Mouse (Mus musculus): ENCODE measurements around the gene 2210016L21Rik. TPM values are rescaled to one million over a fixed set of nuclear protein-coding genes. Genes with fewer than 3 reads are reported as not detected.
"Not testable (repeated sequence)": the region's sequence is repeated elsewhere in the genome, so short reads cannot be mapped to it uniquely, and the experiment has no call there.

Gene 2210016L21Rik
- polyA plus RNA-seq, 1 experiment from 2014 or later: 63.3 TPM

DNA sequence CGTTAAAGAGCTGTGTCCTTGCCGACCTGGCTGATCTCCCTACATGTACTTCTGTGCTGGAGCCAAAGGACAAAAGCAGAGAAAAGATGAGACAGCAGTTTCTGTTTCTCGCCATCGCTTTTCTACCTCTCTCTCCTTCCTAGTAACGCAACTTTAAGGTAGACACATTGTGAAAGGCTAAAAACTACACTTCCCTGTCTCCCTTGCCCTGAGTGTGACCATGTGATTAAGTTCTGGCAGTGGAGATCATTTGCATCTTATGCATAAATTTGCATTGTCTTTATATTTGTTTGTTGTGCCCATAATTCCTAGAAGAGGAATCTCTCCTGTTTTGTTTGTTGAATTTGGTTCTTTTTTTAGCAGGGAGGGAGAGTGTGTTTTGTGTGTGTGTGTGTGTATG is 26.1 kb upstream of the 2210016L21Rik start:
- Histone ChIP-seq H3K4me2 (replicated peaks; ENCODE audit: low read depth, low read length) (no peak overlapping the region), H3K9me3 (ENCODE audit: low read length) (no peaks in the 10 kb centered on the region), H3K36me3 (ENCODE audit: insufficient read depth, low read length) (no peaks in the 10 kb centered on the region), H3K9ac (replicated peaks; ENCODE audit: low read length) (no peak overlapping the region), H3K27ac (ENCODE audit: low read length) (no peak overlapping the region), H3K4me3 (ENCODE audit: low read length) (no peak overlapping the region), H3K4me1 (ENCODE audit: insufficient read depth, low read length) (no peaks in the 10 kb centered on the region), H3K27me3 (ENCODE audit: insufficient read depth, low read length) (no peaks in the 10 kb centered on the region)
- no peak for ATAC-seq (ENCODE audit: low FRiP score, low TSS enrichment)
- 80% methylated on average over 5 of the region's 5 CpGs for WGBS

DNA sequence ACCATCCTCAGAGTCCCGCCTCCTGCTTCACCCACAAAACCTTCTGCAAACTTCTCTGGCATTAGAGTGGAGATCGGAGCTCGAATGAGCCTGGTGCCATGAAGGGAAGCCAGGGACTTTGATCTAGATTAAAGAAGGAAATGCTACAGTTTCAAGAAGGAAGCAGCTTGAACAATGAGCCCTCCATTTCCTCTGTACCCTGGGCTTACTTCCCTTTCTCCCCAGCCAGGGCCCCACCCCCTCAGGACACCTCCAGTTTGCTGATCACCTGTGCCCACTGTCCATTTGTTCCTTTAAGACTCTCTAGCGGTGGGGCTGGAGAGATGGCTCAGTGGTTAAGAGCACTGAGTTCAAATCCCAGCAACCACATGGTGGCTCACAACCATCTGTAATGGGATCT is 25.2 kb upstream of the 2210016L21Rik start:
- Histone ChIP-seq H3K9ac (replicated peaks; ENCODE audit: low read length) (no peak overlapping the region), H3K4me3 (ENCODE audit: low read length) (no peak overlapping the region), H3K9me3 (ENCODE audit: low read length) (no peaks in the 10 kb centered on the region), H3K36me3 (ENCODE audit: insufficient read depth, low read length) (no peaks in the 10 kb centered on the region), H3K27ac (ENCODE audit: low read length) (no peak overlapping the region), H3K4me1 (ENCODE audit: insufficient read depth, low read length) (0 out of 2 replicates have a peak, but pooled peaks cover 2% of the 10 kb centered on the region), H3K27me3 (ENCODE audit: insufficient read depth, low read length) (no peaks in the 10 kb centered on the region), H3K4me2 (replicated peaks; ENCODE audit: low read depth, low read length) (no peak overlapping the region)
- ATAC-seq (ENCODE audit: low FRiP score, low TSS enrichment): no peak
- 74% methylated on average over 4 of the region's 4 CpGs for WGBS

DNA sequence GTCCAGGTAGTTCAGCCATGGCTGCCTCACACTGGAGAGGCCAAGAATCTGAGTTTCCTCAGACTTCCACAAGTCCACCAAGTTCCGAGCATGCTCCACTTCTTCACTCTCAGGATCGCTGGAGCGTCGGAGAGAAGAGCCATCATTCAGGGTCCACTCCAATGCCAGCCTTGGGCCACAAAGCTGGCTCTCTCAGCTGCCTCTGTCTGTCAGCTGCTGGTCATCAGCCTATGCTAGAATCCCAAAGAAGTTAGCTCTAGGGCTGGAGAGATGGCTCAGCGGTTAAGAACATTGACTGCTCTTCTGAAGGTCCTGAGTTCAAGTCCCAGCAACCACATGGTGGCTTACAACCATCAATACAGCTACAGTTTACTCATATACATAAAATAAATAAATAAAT is 24.6 kb upstream of the 2210016L21Rik start:
- not testable (repeated sequence) for H3K4me2 ChIP-seq (replicated peaks; ENCODE audit: low read depth, low read length); ATAC-seq (ENCODE audit: low FRiP score, low TSS enrichment); H3K4me1 ChIP-seq (ENCODE audit: insufficient read depth, low read length); H3K9ac ChIP-seq (replicated peaks; ENCODE audit: low read length); H3K9me3 ChIP-seq (ENCODE audit: low read length); H3K27me3 ChIP-seq (ENCODE audit: insufficient read depth, low read length); H3K4me3 ChIP-seq (ENCODE audit: low read length); H3K36me3 ChIP-seq (ENCODE audit: insufficient read depth, low read length); H3K27ac ChIP-seq (ENCODE audit: low read length)
- WGBS: 91% methylated on average over 5 of the region's 5 CpGs

DNA sequence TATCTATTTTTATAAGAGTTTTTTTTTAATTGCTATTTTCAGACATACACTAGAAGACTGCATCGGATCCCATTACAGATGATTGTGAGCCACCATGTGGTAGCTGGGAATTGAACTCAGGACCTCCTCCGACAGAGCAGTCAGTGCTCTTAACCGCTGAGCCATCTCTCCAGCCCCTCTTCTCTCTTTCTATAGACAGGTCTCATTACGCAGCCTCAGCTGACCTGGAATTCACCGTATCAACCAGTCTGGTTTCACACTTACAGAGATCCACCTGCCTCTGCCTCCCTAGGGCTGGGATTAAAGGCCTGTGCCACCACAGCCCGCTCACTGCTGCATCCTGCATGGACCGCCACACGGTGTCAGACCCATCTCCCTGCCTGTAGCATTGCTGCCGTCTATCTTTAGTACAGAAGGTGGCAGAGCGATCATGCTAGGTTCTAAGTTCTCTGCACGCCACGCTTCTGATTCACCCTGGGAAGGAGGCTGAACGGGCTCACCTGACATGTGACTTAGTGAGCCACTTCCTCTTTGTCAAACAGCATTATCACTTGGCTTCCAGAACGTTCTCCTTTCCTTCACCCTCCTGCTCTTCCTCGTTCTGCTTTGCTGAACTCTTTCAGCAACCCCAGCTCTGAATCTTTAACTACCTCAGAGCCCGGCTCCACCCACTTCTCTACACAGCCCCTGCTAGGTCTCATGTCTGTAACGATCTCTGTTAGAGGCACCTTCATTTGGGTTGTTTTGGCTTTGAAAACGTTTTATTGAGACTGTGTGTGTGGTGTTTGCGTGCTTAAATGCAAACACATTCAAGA is 20.2 kb upstream of the 2210016L21Rik start:
- Histone ChIP-seq H3K36me3 (ENCODE audit: insufficient read depth, low read length) (no peaks in the 10 kb centered on the region), H3K9me3 (ENCODE audit: low read length) (no peaks in the 10 kb centered on the region), H3K27me3 (ENCODE audit: insufficient read depth, low read length) (no peaks in the 10 kb centered on the region), H3K4me1 (ENCODE audit: insufficient read depth, low read length) (peaks cover 20% of the 10 kb centered on the region), H3K9ac (replicated peaks; ENCODE audit: low read length) (no peak overlapping the region), H3K4me3 (ENCODE audit: low read length) (no peak overlapping the region), H3K27ac (ENCODE audit: low read length) (no peak overlapping the region), H3K4me2 (replicated peaks; ENCODE audit: low read depth, low read length) (no peak overlapping the region)
- WGBS: 67% methylated on average over 19 of the region's 19 CpGs
- peak; percentile 53 for ATAC-seq (ENCODE audit: low FRiP score, low TSS enrichment)

DNA sequence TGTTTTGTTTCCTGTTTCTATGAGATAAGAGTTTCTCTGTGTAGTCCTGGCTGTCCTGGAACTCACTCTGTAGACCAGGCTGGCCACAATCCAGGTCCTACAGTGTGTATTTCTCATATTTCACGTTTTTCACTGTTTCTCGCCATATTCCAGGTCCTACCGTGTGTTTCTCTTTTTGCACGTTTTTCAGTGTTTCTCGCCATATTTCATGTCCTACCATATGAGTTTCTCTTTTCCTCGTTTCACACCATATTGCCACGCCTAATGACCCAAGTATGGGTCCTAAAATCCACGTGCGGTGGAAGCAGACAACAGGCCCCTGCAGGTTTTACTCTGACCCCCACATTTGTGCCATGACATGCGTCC is 19.6 kb upstream of the 2210016L21Rik start:
- Histone ChIP-seq H3K9ac (replicated peaks; ENCODE audit: low read length) (no peak overlapping the region), H3K9me3 (ENCODE audit: low read length) (no peaks in the 10 kb centered on the region), H3K36me3 (ENCODE audit: insufficient read depth, low read length) (no peaks in the 10 kb centered on the region), H3K27ac (ENCODE audit: low read length) (no peak overlapping the region), H3K4me2 (replicated peaks; ENCODE audit: low read depth, low read length) (no peak overlapping the region), H3K27me3 (ENCODE audit: insufficient read depth, low read length) (no peaks in the 10 kb centered on the region), H3K4me1 (ENCODE audit: insufficient read depth, low read length) (peaks cover 22% of the 10 kb centered on the region), H3K4me3 (ENCODE audit: low read length) (no peak overlapping the region)
- 56% methylated on average over 10 of the region's 10 CpGs for WGBS
- ATAC-seq (ENCODE audit: low FRiP score, low TSS enrichment): 0 out of 2 replicates have a peak, but pooled peaks have one; percentile 33

DNA sequence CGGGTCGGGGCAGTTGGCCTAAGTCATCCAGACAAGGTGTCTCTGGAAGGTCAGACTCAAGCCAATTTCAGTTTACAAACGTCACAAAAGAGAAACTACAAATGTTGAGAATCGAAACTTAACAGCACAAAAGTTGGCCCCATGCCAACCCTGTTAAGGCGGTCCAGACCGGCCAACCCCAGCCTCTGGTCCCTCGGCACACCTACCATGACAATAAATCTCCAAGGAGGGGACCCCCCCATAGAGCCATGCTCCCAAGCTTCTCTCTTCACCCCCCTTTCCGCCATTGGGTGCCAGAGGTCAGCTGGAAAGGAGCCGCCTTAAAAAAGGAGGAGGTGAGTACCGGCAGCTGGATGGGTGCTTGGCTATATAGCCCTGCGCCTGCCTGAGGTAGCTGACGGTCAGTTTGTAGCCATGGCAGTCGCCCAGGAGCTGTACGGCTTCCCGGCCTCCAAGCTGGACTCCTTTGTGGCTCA is 18.9 kb upstream of the 2210016L21Rik start, which contains the start of gene Oasl1:
Oasl1 (plus strand) TSS at position 243 of the 476 bp plus-strand sequence.
- Histone ChIP-seq H3K9me3 (ENCODE audit: low read length) (no peaks in the 10 kb centered on the region), H3K4me3 (ENCODE audit: low read length) (peak within 1 kb of the TSS; percentile 34), H3K4me1 (ENCODE audit: insufficient read depth, low read length) (peaks cover 22% of the 10 kb centered on the region), H3K36me3 (ENCODE audit: insufficient read depth, low read length) (no peaks in the 10 kb centered on the region), H3K27me3 (ENCODE audit: insufficient read depth, low read length) (no peaks in the 10 kb centered on the region), H3K27ac (ENCODE audit: low read length) (no peak within 1 kb of the TSS), H3K4me2 (replicated peaks; ENCODE audit: low read depth, low read length) (peak within 1 kb of the TSS; percentile 50), H3K9ac (replicated peaks; ENCODE audit: low read length) (peak within 1 kb of the TSS; percentile 55)
- ATAC-seq (ENCODE audit: low FRiP score, low TSS enrichment): peak; percentile 41; the same call in 1 of the 2 replicates
- WGBS: 21% methylated on average over 15 of the region's 15 CpGs

DNA sequence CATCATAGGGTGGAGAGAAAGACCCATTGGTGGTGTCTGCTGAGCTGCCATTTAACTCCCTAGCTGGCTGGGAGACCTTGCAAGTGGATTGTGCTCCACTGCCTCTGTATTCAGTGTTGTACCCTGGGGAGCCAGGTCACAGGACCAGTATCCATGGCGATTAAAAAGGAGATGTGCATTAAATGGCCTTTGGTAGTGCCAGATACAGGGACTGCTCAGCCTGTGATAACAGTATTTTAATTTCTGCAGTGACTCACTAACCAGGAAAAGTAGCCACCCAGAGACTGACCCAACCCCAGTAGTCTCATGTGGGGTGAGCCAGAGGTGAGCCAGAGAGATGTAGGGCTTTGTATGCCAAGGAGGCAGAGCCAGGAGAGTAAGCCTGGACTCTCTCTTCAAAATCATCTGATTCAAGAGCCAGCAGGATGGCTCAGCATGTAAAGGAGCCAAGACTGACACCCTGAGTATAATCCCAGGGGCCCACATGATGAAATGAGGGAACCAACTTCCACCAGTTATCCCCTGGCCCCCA is 15.7 kb upstream of the 2210016L21Rik start:
- Histone ChIP-seq H3K27me3 (ENCODE audit: insufficient read depth, low read length) (no peaks in the 10 kb centered on the region), H3K4me3 (ENCODE audit: low read length) (no peak overlapping the region), H3K4me2 (replicated peaks; ENCODE audit: low read depth, low read length) (no peak overlapping the region), H3K27ac (ENCODE audit: low read length) (no peak overlapping the region), H3K36me3 (ENCODE audit: insufficient read depth, low read length) (no peaks in the 10 kb centered on the region), H3K9ac (replicated peaks; ENCODE audit: low read length) (no peak overlapping the region), H3K4me1 (ENCODE audit: insufficient read depth, low read length) (peaks cover 22% of the 10 kb centered on the region), H3K9me3 (ENCODE audit: low read length) (no peaks in the 10 kb centered on the region)
- 64% methylated on average over 1 of the region's 1 CpGs for WGBS
- ATAC-seq (ENCODE audit: low FRiP score, low TSS enrichment): no peak

DNA sequence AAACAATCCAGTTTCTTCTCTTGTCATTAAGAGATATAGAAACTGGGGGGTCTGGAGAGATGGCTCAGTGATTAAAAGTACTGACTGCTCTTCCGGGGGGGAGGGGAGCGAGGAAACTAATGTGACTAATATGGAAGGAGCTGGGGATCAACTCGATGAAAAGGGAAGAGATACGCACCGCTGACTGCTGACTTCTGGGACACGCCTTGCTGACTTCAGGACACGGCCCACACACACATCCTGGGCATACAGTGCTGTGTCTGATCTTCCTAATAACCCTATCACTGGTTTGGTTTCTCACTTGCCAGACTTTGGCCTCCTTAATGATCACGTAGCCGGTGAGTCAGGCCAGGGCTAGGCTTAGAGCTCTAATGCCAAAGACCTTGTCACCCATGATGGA is 15.2 kb upstream of the 2210016L21Rik start:
- Histone ChIP-seq H3K4me3 (ENCODE audit: low read length) (no peak overlapping the region), H3K4me2 (replicated peaks; ENCODE audit: low read depth, low read length) (no peak overlapping the region), H3K9ac (replicated peaks; ENCODE audit: low read length) (no peak overlapping the region), H3K36me3 (ENCODE audit: insufficient read depth, low read length) (no peaks in the 10 kb centered on the region), H3K27ac (ENCODE audit: low read length) (no peak overlapping the region), H3K9me3 (ENCODE audit: low read length) (no peaks in the 10 kb centered on the region), H3K4me1 (ENCODE audit: insufficient read depth, low read length) (peaks cover 21% of the 10 kb centered on the region), H3K27me3 (ENCODE audit: insufficient read depth, low read length) (no peaks in the 10 kb centered on the region)
- 37% methylated on average over 9 of the region's 9 CpGs for WGBS
- ATAC-seq (ENCODE audit: low FRiP score, low TSS enrichment): peak; percentile 30; the same call in 1 of the 2 replicates

DNA sequence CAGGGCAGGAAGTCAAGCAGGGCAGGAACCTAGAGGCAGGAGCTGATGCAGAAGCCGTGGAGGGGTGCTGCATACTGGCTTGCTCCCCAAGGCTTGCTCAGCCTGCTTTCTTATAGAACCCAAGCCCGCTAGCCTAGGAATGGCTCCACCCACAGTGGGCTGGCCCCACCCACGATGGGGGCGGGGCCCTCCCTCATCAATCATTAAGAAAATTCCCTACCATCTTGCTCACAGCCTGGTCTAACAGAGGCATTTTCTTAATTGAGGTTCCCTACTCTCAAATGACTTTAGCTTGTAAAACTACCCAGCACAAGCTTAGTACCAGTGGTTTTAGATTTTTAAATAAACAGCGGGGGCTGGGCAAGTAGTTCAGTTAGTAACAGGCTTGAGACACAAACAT is 10.3 kb upstream of the 2210016L21Rik start:
- ATAC-seq (ENCODE audit: low FRiP score, low TSS enrichment): no peak
- WGBS: 59% methylated on average over 5 of the region's 5 CpGs
- Histone ChIP-seq H3K36me3 (ENCODE audit: insufficient read depth, low read length) (no peaks in the 10 kb centered on the region), H3K4me1 (ENCODE audit: insufficient read depth, low read length) (peaks cover 4% of the 10 kb centered on the region; the same call in 1 of the 2 replicates), H3K27me3 (ENCODE audit: insufficient read depth, low read length) (no peaks in the 10 kb centered on the region), H3K9me3 (ENCODE audit: low read length) (no peaks in the 10 kb centered on the region), H3K9ac (replicated peaks; ENCODE audit: low read length) (no peak overlapping the region), H3K4me2 (replicated peaks; ENCODE audit: low read depth, low read length) (no peak overlapping the region), H3K4me3 (ENCODE audit: low read length) (no peak overlapping the region), H3K27ac (ENCODE audit: low read length) (no peak overlapping the region)

DNA sequence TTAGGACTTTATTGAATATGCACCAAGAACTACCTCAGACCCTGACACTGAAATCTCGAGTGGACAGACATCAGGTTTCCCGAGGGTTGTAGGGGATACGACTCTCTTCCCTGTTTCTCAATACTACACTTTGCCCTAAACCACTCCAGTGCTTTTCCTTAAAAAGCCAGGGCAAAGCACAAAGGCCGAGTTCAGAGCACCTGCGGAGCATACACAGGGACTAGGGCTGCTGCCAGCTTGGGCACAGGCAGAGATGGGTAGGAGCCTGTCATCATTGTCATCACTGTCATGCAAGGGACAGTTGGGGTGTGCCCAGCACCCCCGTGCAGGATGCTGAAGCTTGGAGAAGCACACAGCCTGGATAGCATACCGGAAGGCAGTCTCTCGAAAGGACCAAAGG is 8.8 kb upstream of the 2210016L21Rik start:
- H3K27ac ChIP-seq (ENCODE audit: low read length): no peak overlapping the region
- H3K9ac ChIP-seq (replicated peaks; ENCODE audit: low read length): no peak overlapping the region
- H3K4me2 ChIP-seq (replicated peaks; ENCODE audit: low read depth, low read length): no peak overlapping the region
- no peaks in the 10 kb centered on the region for H3K36me3 ChIP-seq (ENCODE audit: insufficient read depth, low read length)
- no peaks in the 10 kb centered on the region for H3K4me1 ChIP-seq (ENCODE audit: insufficient read depth, low read length)
- H3K4me3 ChIP-seq (ENCODE audit: low read length): no peak overlapping the region
- H3K27me3 ChIP-seq (ENCODE audit: insufficient read depth, low read length): no peaks in the 10 kb centered on the region
- 82% methylated on average over 8 of the region's 8 CpGs for WGBS
- ATAC-seq (ENCODE audit: low FRiP score, low TSS enrichment): no peak
- no peaks in the 10 kb centered on the region for H3K9me3 ChIP-seq (ENCODE audit: low read length)

Measured in kidney, embryonic 16.5 days (tissue).